Mouse (Mus musculus): ENCODE data around the gene Ccr10.

DNA sequence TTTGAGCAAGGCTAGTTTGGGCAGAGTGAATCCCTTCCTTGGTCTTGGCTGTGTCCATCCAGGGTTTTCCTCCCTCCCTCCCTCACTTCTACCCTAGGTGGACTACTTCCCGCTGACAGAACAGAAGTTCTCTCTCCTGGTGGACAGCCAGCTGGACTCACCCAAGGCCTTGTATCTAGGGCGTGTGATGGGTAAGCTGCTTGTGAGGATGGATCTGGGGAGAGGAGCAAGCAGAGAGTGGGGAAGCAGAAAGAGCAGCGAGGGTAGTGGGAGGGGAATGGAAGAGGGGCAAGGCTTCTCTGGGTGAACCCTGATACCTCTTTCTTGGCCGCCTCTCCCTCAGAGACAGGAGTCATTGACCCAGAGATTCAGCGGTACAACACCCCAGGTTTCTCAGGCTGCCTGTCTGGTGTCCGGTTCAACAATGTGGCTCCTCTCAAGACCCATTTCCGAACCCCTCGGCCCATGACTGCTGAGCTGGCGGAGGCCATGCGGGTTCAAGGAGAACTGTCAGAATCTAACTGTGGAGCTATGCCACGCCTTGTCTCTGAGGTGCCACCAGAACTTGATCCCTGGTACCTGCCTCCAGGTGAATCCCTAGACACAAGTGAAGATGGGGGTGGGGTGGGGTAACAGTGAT, 13.0 kb upstream of the Ccr10 start:
- TF ChIP-seq POLR2A (IDR thresholded peaks at IDR 0.05; ENCODE audit: borderline replicate concordance, insufficient read depth, low read length) (peak; percentile 51; the same call in 1 of the 2 replicates), CTCF (IDR thresholded peaks at IDR 0.05; ENCODE audit: borderline replicate concordance, insufficient read depth, low read depth, low read length) (no peak)

Data from cerebellum, adult 2 months (tissue).